In the genomic region with DNA sequence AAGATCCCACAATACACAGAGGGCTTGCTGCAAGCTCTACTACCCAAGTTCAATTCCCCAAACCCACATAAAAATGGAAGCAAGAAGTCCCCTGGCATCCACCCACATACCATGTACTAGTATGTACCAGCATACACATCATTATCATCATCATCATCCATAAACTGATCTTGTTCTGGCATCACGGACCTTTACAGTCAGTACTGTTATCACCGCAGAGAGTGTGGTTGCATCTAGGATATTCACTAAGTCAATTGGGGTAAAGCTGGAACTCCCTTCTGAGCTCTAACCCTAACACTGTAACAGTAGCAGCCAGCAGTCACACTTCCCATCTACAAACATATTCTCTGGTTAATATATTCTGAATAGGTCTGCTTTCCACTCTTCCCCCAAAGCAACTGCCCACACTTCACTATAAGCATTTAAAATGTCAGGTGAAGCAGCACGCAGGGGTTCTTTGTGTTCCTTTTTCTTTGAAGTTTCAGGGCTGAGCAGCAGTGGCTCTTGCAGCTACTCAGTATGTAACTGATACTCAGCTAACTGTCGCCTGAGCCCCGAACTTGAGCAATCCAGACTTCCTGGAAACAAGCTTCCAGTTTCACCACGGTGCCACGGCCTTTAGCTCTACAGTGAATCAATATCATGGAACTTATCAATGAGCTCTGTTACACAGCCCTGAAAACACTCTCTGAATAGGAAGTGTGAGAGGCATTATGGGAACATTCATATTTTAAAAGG, we compare ENCODE assay signal across 8 mouse cellular contexts. TPM values are rescaled to one million over a fixed set of nuclear protein-coding genes. Genes with fewer than 3 reads are reported as not detected.
DNase-seq lines count a peak whose midpoint lies in the region; ATAC-seq and TF ChIP-seq lines count a peak whose summit lies in the region.

No protein-coding gene starts in this region.

- no peak for TF ChIP-seq CTCF in heart, adult 2 months (IDR thresholded peaks at IDR 0.05)
- no peak for TF ChIP-seq CTCF in midbrain, postnatal 0 days (IDR thresholded peaks at IDR 0.05)

- H3K9ac ChIP-seq in heart, embryonic 13.5 days = no peak overlapping the region; the same call in 1 of the 2 replicates
- H3K9ac ChIP-seq in heart, adult 2 months (ENCODE audit: low read depth, low read length) = no peak overlapping the region
- H3K9ac ChIP-seq in liver, embryonic 12.5 days = no peak overlapping the region
- H3K9ac ChIP-seq in midbrain, postnatal 0 days (replicated peaks; ENCODE audit: low read length, poor library complexity, severe bottlenecking) = no peak overlapping the region

- intact Hi-C loops in heart, adult 2 months (cut with DNase I) = no loop called here
- intact Hi-C loops in left cerebral cortex, postnatal 25 days (cut with DNase I) = no loop called here

- no peaks in the 10 kb centered on the region for H3K9me3 ChIP-seq in heart, embryonic 13.5 days
- no peaks in the 10 kb centered on the region for H3K9me3 ChIP-seq in liver, embryonic 12.5 days (replicated peaks)
- H3K9me3 ChIP-seq in midbrain, postnatal 0 days (ENCODE audit: low read length) = no peaks in the 10 kb centered on the region

- H3K36me3 ChIP-seq in heart, embryonic 13.5 days = peaks cover 3% of the 10 kb centered on the region
- peaks cover 12% of the 10 kb centered on the region for H3K36me3 ChIP-seq in heart, adult 2 months (ENCODE audit: control insufficient read depth, insufficient read depth, low read length)
- no peaks in the 10 kb centered on the region for H3K36me3 ChIP-seq in liver, embryonic 12.5 days
- no peaks in the 10 kb centered on the region for H3K36me3 ChIP-seq in midbrain, postnatal 0 days (ENCODE audit: insufficient read depth, low read length)

- no peak for TF ChIP-seq POLR2A in heart, adult 2 months (IDR thresholded peaks at IDR 0.05; ENCODE audit: insufficient read depth, low read depth, low read length)

- H3K79me2 ChIP-seq in heart, adult 2 months (replicated peaks; ENCODE audit: control insufficient read depth, insufficient read depth, low read length) = peaks cover 14% of the 10 kb centered on the region

- H3K4me1 ChIP-seq in heart, embryonic 13.5 days = peaks cover 100% of the 10 kb centered on the region
- peaks cover 22% of the 10 kb centered on the region for H3K4me1 ChIP-seq in heart, adult 2 months (ENCODE audit: control insufficient read depth, insufficient read depth, low read length)
- H3K4me1 ChIP-seq in liver, embryonic 12.5 days = peaks cover 88% of the 10 kb centered on the region
- no peaks in the 10 kb centered on the region; the same call in 1 of the 2 replicates for H3K4me1 ChIP-seq in midbrain, postnatal 0 days (ENCODE audit: insufficient read depth, low read length)

- no peak for ATAC-seq in heart, embryonic 13.5 days (ENCODE audit: extremely low read depth, insufficient number of reproducible peaks, low FRiP score, low TSS enrichment)
- ATAC-seq in liver, embryonic 12.5 days = no peak
- ATAC-seq in midbrain, postnatal 0 days (ENCODE audit: low FRiP score) = no peak

- TF ChIP-seq EP300 in heart, adult 2 months (IDR thresholded peaks at IDR 0.05; ENCODE audit: insufficient read depth, low read depth, low read length) = no peak

- peak overlapping the region; percentile 37 for H3K27ac ChIP-seq in heart, embryonic 13.5 days (replicated peaks)
- H3K27ac ChIP-seq in heart, adult 2 months = no peak overlapping the region
- H3K27ac ChIP-seq in liver, embryonic 12.5 days = peak overlapping the region; percentile 61; the same call in 1 of the 2 replicates
- no peak overlapping the region for H3K27ac ChIP-seq in midbrain, postnatal 0 days (ENCODE audit: low read depth, low read length)

- H3K4me3 ChIP-seq in heart, embryonic 13.5 days = no peak overlapping the region
- no peak overlapping the region for H3K4me3 ChIP-seq in heart, adult 2 months
- no peak overlapping the region for H3K4me3 ChIP-seq in liver, embryonic 12.5 days
- H3K4me3 ChIP-seq in midbrain, postnatal 0 days (ENCODE audit: low read depth, low read length) = no peak overlapping the region

- 0 out of 2 replicates have a peak overlapping the region, but pooled peaks have one; percentile 8 for H3K4me2 ChIP-seq in heart, embryonic 13.5 days
- no peak overlapping the region for H3K4me2 ChIP-seq in liver, embryonic 12.5 days
- no peak overlapping the region for H3K4me2 ChIP-seq in midbrain, postnatal 0 days (ENCODE audit: low read depth, low read length, poor library complexity, severe bottlenecking)

- 54% methylated on average over 7 of the region's 7 CpGs for WGBS in heart, embryonic 13.5 days
- 38% methylated on average over 7 of the region's 7 CpGs for WGBS in heart, adult 2 months
- 29% methylated on average over 7 of the region's 7 CpGs for WGBS in liver, embryonic 12.5 days (ENCODE audit: insufficient replicate concordance)
- WGBS in midbrain, postnatal 0 days = 54% methylated on average over 7 of the region's 7 CpGs

- no peak for DNase-seq in heart, adult 2 months
- peak; percentile 13 for DNase-seq in ZHBTc4 (ENCODE audit: low read depth, low spot score)
- peak; percentile 36 for DNase-seq in naive thymus-derived CD4-positive, alpha-beta T cell, adult 2 months (ENCODE audit: low read depth)
- DNase-seq in retina, embryonic 14.5 days (ENCODE audit: low spot score) = no peak
- DNase-seq in midbrain, postnatal 0 days (ENCODE audit: low spot score) = no peak
- DNase-seq in left cerebral cortex, postnatal 25 days (ENCODE audit: low spot score in 2 of 2) = no peak

- no peaks in the 10 kb centered on the region for H3K27me3 ChIP-seq in heart, embryonic 13.5 days (replicated peaks)
- H3K27me3 ChIP-seq in heart, adult 2 months (ENCODE audit: control insufficient read depth, insufficient read depth, low read length) = no peaks in the 10 kb centered on the region
- H3K27me3 ChIP-seq in liver, embryonic 12.5 days (replicated peaks) = no peaks in the 10 kb centered on the region
- H3K27me3 ChIP-seq in midbrain, postnatal 0 days (ENCODE audit: insufficient read depth, low read length) = no peaks in the 10 kb centered on the region

RNA-seq across cellular contexts. Expression of a gene that starts 8.8 kb away (rescaled TPM):
- polyA plus RNA-seq in heart, embryonic 13.5 days (2015; fragmentation: Nextera tagmentation; extraction: Ambion mirVana) = 20.4 and 31.4 TPM in 2 replicates
- total RNA-seq in heart, adult 2 months (2021) = 10 to 100 TPM; 32.7 to 34.8 TPM
- polyA plus RNA-seq in heart, adult 2 months (2012; rRNA removed) = 29.5 and 40.8 TPM in 2 replicates
- 44.9 and 45.4 TPM in 2 replicates for polyA plus RNA-seq in liver, embryonic 12.5 days (2016; fragmentation: Nextera tagmentation; extraction: Ambion mirVana)
- total RNA-seq in midbrain, postnatal 0 days (2014; rRNA removed) = 81.9 and 89.8 TPM in 2 replicates
- polyA plus RNA-seq in midbrain, postnatal 0 days (2015; fragmentation: Nextera tagmentation; extraction: Ambion mirVana) = 66.9 and 76.9 TPM in 2 replicates
- total RNA-seq in left cerebral cortex, postnatal 25 days (2021) = 10 to 100 TPM; 36.9 to 37.9 TPM

RNA-seq across cellular contexts. Expression of a gene that starts 56.6 kb away (rescaled TPM):
- 0.60 and 0.86 TPM in 2 replicates for polyA plus RNA-seq in heart, embryonic 13.5 days (2015; fragmentation: Nextera tagmentation; extraction: Ambion mirVana)
- total RNA-seq in heart, adult 2 months (2021) = under 1 TPM in 1 of 2 experiments, not detected in 1; 0.14 TPM
- 0.12 TPM in 1 of 2 replicates, not detected in the other for polyA plus RNA-seq in heart, adult 2 months (2012; rRNA removed)
- 0.05 and 0.13 TPM in 2 replicates for polyA plus RNA-seq in liver, embryonic 12.5 days (2016; fragmentation: Nextera tagmentation; extraction: Ambion mirVana)
- 6.6 and 8.2 TPM in 2 replicates for total RNA-seq in midbrain, postnatal 0 days (2014; rRNA removed)
- 0.49 and 0.60 TPM in 2 replicates for polyA plus RNA-seq in midbrain, postnatal 0 days (2015; fragmentation: Nextera tagmentation; extraction: Ambion mirVana)
- 10 to 100 TPM; 16.9 to 21.5 TPM for total RNA-seq in left cerebral cortex, postnatal 25 days (2021)

Comparison
In these comparisons a context has a peak if more than half of its experiments do, and no peak if none do; other contexts are left out.
1. H3K27ac ChIP-seq: peak in heart, embryonic 13.5 days (single experiment) and liver, embryonic 12.5 days (single experiment); none in heart, adult 2 months (single experiment) and midbrain, postnatal 0 days (single experiment).
2. DNase-seq: peak in ZHBTc4 (single experiment) and naive thymus-derived CD4-positive, alpha-beta T cell, adult 2 months (single experiment); none in heart, adult 2 months (0 of 2), retina, embryonic 14.5 days (single experiment), midbrain, postnatal 0 days (single experiment) and left cerebral cortex, postnatal 25 days (0 of 2).